Mouse (Mus musculus) ES-Bruce4 (cell line): ENCODE measurements around the gene Med31.

ENCODE experiments used
- CTCF ChIP-seq: IDR thresholded peaks from one replicate; pipeline ENCODE4 v1.8.1; 2011; ENCODE audit warnings: low read depth, low read length
- EP300 ChIP-seq: IDR thresholded peaks from 2 replicates; pipeline ENCODE4 v1.6.1; 2011; ENCODE audit warnings: low read depth, low read length; ENCODE audit not compliant: insufficient read depth
- POLR2A ChIP-seq: IDR thresholded peaks from one replicate; pipeline ENCODE4 v1.8.1; 2011; ENCODE audit warnings: low read length; ENCODE audit not compliant: insufficient read depth

- TF ChIP-seq POLR2A (no peak), CTCF (no peak), EP300 (no peak)
These were observed 40.7 kb downstream of the Med31 start for GRCm38 (mm10) chr11:72174721-72175120.
